Mouse (Mus musculus) small intestine, adult 2 months (tissue): ENCODE results near the gene Nkx3-2.

Source experiments
- CTCF ChIP-seq: fragments of 200-500 bp; IDR thresholded peaks from 2 replicates; pipeline ENCODE4 v1.5.1; 2012; ENCODE audit warnings: low read depth, mild to moderate bottlenecking, control low read depth, inconsistent platforms, low read length, moderate library complexity, mixed read lengths; ENCODE audit not compliant: insufficient replicate concordance, insufficient read length; ENCODE audit errors: extremely low read depth
- POLR2A ChIP-seq: fragments of 200-500 bp; IDR thresholded peaks from 2 replicates; pipeline ENCODE4 v1.6.1; 2012; ENCODE audit warnings: low read depth, mild to moderate bottlenecking, control low read depth, inconsistent platforms, low read length, moderate library complexity

DNA sequence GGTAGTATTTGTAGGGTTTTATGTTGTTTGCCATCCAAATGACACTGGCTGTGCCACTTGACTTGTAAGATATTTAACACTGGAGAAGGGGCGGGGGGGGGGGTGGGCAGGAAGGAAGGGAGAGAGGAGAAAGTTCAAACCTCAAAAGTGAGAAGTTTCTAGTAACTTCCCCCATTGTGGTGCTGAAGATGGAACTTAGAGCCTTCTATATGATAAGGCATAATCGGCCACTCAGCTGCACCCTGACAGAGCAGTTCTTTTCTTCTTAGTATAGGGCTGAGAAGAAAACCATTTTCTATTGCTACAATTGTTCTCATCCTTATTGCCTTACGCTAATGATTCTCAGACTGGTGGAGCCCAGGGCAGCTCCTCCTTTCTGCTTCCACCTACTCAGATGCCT, 47.0 kb upstream of the Nkx3-2 start:
- TF ChIP-seq CTCF (no peak), POLR2A (no peak)
